ENCODE assay signal across 18 mouse cellular contexts in genomic region chr5:4979551-4979950, GRCm38 (mm10).
"Had no signal": no experiment of that assay in that cellular context is flagged by ENCODE, and none has a peak within 500 bp of the region (broad histone marks: within the 10 kb centered on the region; RNA-seq: fewer than 3 reads in every experiment).

No protein-coding gene starts in this region.

- H3K9me3 ChIP-seq: liver, embryonic 15.5 days; lung, embryonic 15.5 days; megakaryocyte, embryonic 14.5 days; midbrain, embryonic 13.5 days; midbrain, embryonic 15.5 days; neural tube, embryonic 12.5 days; stomach, embryonic 15.5 days had no signal

- H3K4me1 ChIP-seq: liver, embryonic 15.5 days; lung, embryonic 15.5 days; megakaryocyte, embryonic 14.5 days; midbrain, embryonic 13.5 days; midbrain, embryonic 15.5 days; neural tube, embryonic 12.5 days; stomach, embryonic 15.5 days had no signal

- H3K4me3 ChIP-seq: liver, embryonic 15.5 days; lung, embryonic 15.5 days; megakaryocyte, embryonic 14.5 days; midbrain, embryonic 13.5 days; midbrain, embryonic 15.5 days; neural tube, embryonic 12.5 days; stomach, embryonic 15.5 days had no signal

- H3K9ac ChIP-seq: liver, embryonic 15.5 days; liver, postnatal 0 days; lung, embryonic 15.5 days; midbrain, embryonic 13.5 days; midbrain, embryonic 15.5 days; neural tube, embryonic 12.5 days; stomach, embryonic 15.5 days had no signal

- H3K4me2 ChIP-seq: liver, embryonic 15.5 days; lung, embryonic 15.5 days; midbrain, embryonic 11.5 days; midbrain, embryonic 13.5 days; midbrain, embryonic 15.5 days; neural tube, embryonic 12.5 days; stomach, embryonic 15.5 days had no signal

- H3K27ac ChIP-seq: liver, embryonic 15.5 days; lung, embryonic 15.5 days; macrophage; midbrain, embryonic 13.5 days; midbrain, embryonic 15.5 days; neural tube, embryonic 12.5 days; stomach, embryonic 15.5 days; stomach, postnatal 0 days had no signal

- ATAC-seq: liver, postnatal 0 days; lung, postnatal 0 days; midbrain, embryonic 13.5 days; midbrain, embryonic 15.5 days had no signal

- H3K36me3 ChIP-seq: liver, embryonic 15.5 days; lung, embryonic 15.5 days; midbrain, embryonic 13.5 days; midbrain, embryonic 15.5 days; neural tube, embryonic 12.5 days; stomach, embryonic 15.5 days had no signal

- DNase-seq: liver, postnatal 0 days; lung, adult 2 months; lung, postnatal 14 days; lung, postnatal 36 days; right cerebral cortex, postnatal 25 days; thymus, adult 2 months; thymus, postnatal 25 days had no signal

- H3K27me3 ChIP-seq: liver, embryonic 15.5 days; lung, embryonic 15.5 days; megakaryocyte, embryonic 14.5 days; midbrain, embryonic 13.5 days; midbrain, embryonic 15.5 days; neural tube, embryonic 12.5 days; stomach, embryonic 15.5 days had no signal
